In genomic region chr2:91517186-91517585, GRCm38 (mm10) we compare ENCODE assay signal across 10 mouse cellular contexts. TPM values are rescaled to one million over a fixed set of nuclear protein-coding genes. Genes with fewer than 3 reads are reported as not detected.
A peak's percentile ranks its signal among the peaks of the same experiment; 100 is the strongest.
DNase-seq lines count a peak whose midpoint lies in the region; ATAC-seq and TF ChIP-seq lines count a peak whose summit lies in the region.
"Had no signal": no experiment of that assay in that cellular context is flagged by ENCODE, and none has a peak within 500 bp of the region (broad histone marks: within the 10 kb centered on the region; RNA-seq: fewer than 3 reads in every experiment).

No protein-coding gene starts in this region.

- DNase-seq in forebrain, embryonic 14.5 days (ENCODE audit: low spot score): peak; percentile 18
- peak; percentile 55 for DNase-seq in heart, postnatal 0 days (ENCODE audit: low spot score)
- peak; percentile 12 for DNase-seq in mesoderm, embryonic 11.5 days (ENCODE audit: low read depth, low spot score)
- no peak for DNase-seq in thymus, postnatal 10 days (ENCODE audit: low spot score in 2 of 2)
- DNase-seq: adrenal gland, postnatal 25 days; thymus, postnatal 25 days had no signal

- no peaks in the 10 kb centered on the region for H3K4me1 ChIP-seq in forebrain, embryonic 14.5 days (ENCODE audit: control insufficient read depth, insufficient read depth, low read length)
- 0 out of 2 replicates have a peak, but pooled peaks cover 3% of the 10 kb centered on the region for H3K4me1 ChIP-seq in forebrain, embryonic 16.5 days (replicated peaks; ENCODE audit: control insufficient read depth, insufficient read depth, low read length)
- H3K4me1 ChIP-seq in megakaryocyte, embryonic 14.5 days: peaks cover 44% of the 10 kb centered on the region
- H3K4me1 ChIP-seq in heart, postnatal 0 days (ENCODE audit: control insufficient read depth, insufficient read depth): peaks cover 7% of the 10 kb centered on the region
- no peaks in the 10 kb centered on the region for H3K4me1 ChIP-seq in kidney, embryonic 14.5 days (ENCODE audit: control insufficient read depth, insufficient read depth, low read length)

- no peak overlapping the region for H3K4me3 ChIP-seq in forebrain, embryonic 14.5 days (ENCODE audit: low read depth, low read length)
- no peak overlapping the region for H3K4me3 ChIP-seq in forebrain, embryonic 16.5 days (replicated peaks; ENCODE audit: low read length)
- H3K4me3 ChIP-seq in megakaryocyte, embryonic 14.5 days (replicated peaks): peak overlapping the region; percentile 80
- no peak overlapping the region for H3K4me3 ChIP-seq in heart, postnatal 0 days (ENCODE audit: low read depth, low read length)
- no peak overlapping the region for H3K4me3 ChIP-seq in kidney, embryonic 14.5 days (ENCODE audit: low read length)

- WGBS in forebrain, embryonic 14.5 days: 2% methylated on average over 2 of the region's 2 CpGs
- WGBS in forebrain, embryonic 16.5 days: 5% methylated on average over 2 of the region's 2 CpGs
- 20% methylated on average over 2 of the region's 2 CpGs for WGBS in heart, postnatal 0 days
- WGBS in kidney, embryonic 14.5 days: 34% methylated on average over 2 of the region's 2 CpGs

- peaks cover 18% of the 10 kb centered on the region; the same call in 1 of the 2 replicates for H3K36me3 ChIP-seq in forebrain, embryonic 14.5 days (ENCODE audit: control insufficient read depth, insufficient read depth, low read length)
- H3K36me3 ChIP-seq in forebrain, embryonic 16.5 days (ENCODE audit: control insufficient read depth, insufficient read depth): no peaks in the 10 kb centered on the region
- no peaks in the 10 kb centered on the region for H3K36me3 ChIP-seq in megakaryocyte, embryonic 14.5 days (replicated peaks; ENCODE audit: low read length)
- peaks cover 9% of the 10 kb centered on the region for H3K36me3 ChIP-seq in heart, postnatal 0 days (replicated peaks; ENCODE audit: control insufficient read depth, insufficient read depth, low read length)
- H3K36me3 ChIP-seq in kidney, embryonic 14.5 days (ENCODE audit: control insufficient read depth, insufficient read depth, low read length): peaks cover 11% of the 10 kb centered on the region; the same call in 1 of the 2 replicates

- no peaks in the 10 kb centered on the region for H3K9me3 ChIP-seq in forebrain, embryonic 14.5 days (replicated peaks; ENCODE audit: control insufficient read depth, low read length)
- no peaks in the 10 kb centered on the region for H3K9me3 ChIP-seq in forebrain, embryonic 16.5 days (ENCODE audit: control insufficient read depth, low read length)
- H3K9me3 ChIP-seq in megakaryocyte, embryonic 14.5 days: no peaks in the 10 kb centered on the region
- no peaks in the 10 kb centered on the region for H3K9me3 ChIP-seq in heart, postnatal 0 days (replicated peaks; ENCODE audit: control insufficient read depth, low read length)
- no peaks in the 10 kb centered on the region for H3K9me3 ChIP-seq in kidney, embryonic 14.5 days (ENCODE audit: control insufficient read depth, low read length)

- H3K4me2 ChIP-seq in forebrain, embryonic 14.5 days (ENCODE audit: low read length): no peak overlapping the region
- no peak overlapping the region for H3K4me2 ChIP-seq in forebrain, embryonic 16.5 days (ENCODE audit: low read length)
- H3K4me2 ChIP-seq in heart, postnatal 0 days (ENCODE audit: low read depth, low read length): no peak overlapping the region
- no peak overlapping the region for H3K4me2 ChIP-seq in kidney, embryonic 14.5 days (replicated peaks; ENCODE audit: low read depth, low read length)

- no peak overlapping the region for H3K9ac ChIP-seq in forebrain, embryonic 14.5 days (ENCODE audit: low read length)
- H3K9ac ChIP-seq in forebrain, embryonic 16.5 days (replicated peaks; ENCODE audit: low read depth, low read length): no peak overlapping the region
- H3K9ac ChIP-seq in heart, postnatal 0 days (replicated peaks; ENCODE audit: low read depth, low read length): no peak overlapping the region
- no peak overlapping the region for H3K9ac ChIP-seq in kidney, embryonic 14.5 days (ENCODE audit: low read depth, low read length)

- TF ChIP-seq CTCF in heart, postnatal 0 days (IDR thresholded peaks at IDR 0.05; ENCODE audit: low read depth): no peak

- no peaks in the 10 kb centered on the region for H3K27me3 ChIP-seq in forebrain, embryonic 14.5 days (replicated peaks; ENCODE audit: control insufficient read depth, insufficient read depth, low read length)
- H3K27me3 ChIP-seq in forebrain, embryonic 16.5 days (replicated peaks; ENCODE audit: control insufficient read depth, insufficient read depth, low read length): no peaks in the 10 kb centered on the region
- no peaks in the 10 kb centered on the region for H3K27me3 ChIP-seq in megakaryocyte, embryonic 14.5 days (replicated peaks)
- H3K27me3 ChIP-seq in heart, postnatal 0 days (ENCODE audit: control insufficient read depth, insufficient read depth, low read length): no peaks in the 10 kb centered on the region
- no peaks in the 10 kb centered on the region for H3K27me3 ChIP-seq in kidney, embryonic 14.5 days (ENCODE audit: control insufficient read depth, insufficient read depth, low read length)

- no peak for TF ChIP-seq EP300 in heart, postnatal 0 days (IDR thresholded peaks at IDR 0.05; ENCODE audit: low read depth)

- no peak for ATAC-seq in forebrain, embryonic 14.5 days
- ATAC-seq in forebrain, embryonic 16.5 days: no peak
- no peak for ATAC-seq in megakaryocyte, adult 5-6 weeks (ENCODE audit: poor library complexity, severe bottlenecking)
- peak; percentile 76 for ATAC-seq in heart, postnatal 0 days (ENCODE audit: insufficient read depth, low read depth)
- no peak for ATAC-seq in kidney, embryonic 14.5 days (ENCODE audit: low FRiP score, low TSS enrichment)

- no peak overlapping the region for H3K27ac ChIP-seq in forebrain, embryonic 14.5 days (ENCODE audit: low read depth, low read length)
- H3K27ac ChIP-seq in forebrain, embryonic 16.5 days (ENCODE audit: low read length): no peak overlapping the region
- peak overlapping the region; percentile 60 for H3K27ac ChIP-seq in heart, postnatal 0 days (ENCODE audit: low read depth)
- no peak overlapping the region for H3K27ac ChIP-seq in kidney, embryonic 14.5 days (ENCODE audit: low read depth, low read length)

RNA-seq across cellular contexts. Expression of gene Ckap5, which starts 9.4 kb away (rescaled TPM):
- 106 and 133 TPM in 2 replicates for polyA plus RNA-seq in forebrain, embryonic 14.5 days (2014; fragmentation: Nextera tagmentation; extraction: Ambion mirVana)
- 133 and 141 TPM in 2 replicates for polyA plus RNA-seq in forebrain, embryonic 16.5 days (2015; fragmentation: Nextera tagmentation; extraction: Ambion mirVana)
- 0.92 and 3.6 TPM in 2 replicates for polyA plus RNA-seq in megakaryocyte, embryonic 14.5 days (2012; ENCODE audit: insufficient read depth, low replicate concordance)
- 80.5 and 83.5 TPM in 2 replicates for total RNA-seq in megakaryocyte, adult 5-6 weeks (2015)
- total RNA-seq in megakaryocyte, adult 5-6 weeks (2017): 94.2 and 101 TPM in 2 replicates
- 39.7 and 58.5 TPM in 2 replicates for total RNA-seq in heart, postnatal 0 days (2014; rRNA removed; ENCODE audit: low replicate concordance)
- 36.8 and 41.2 TPM in 2 replicates for polyA plus RNA-seq in heart, postnatal 0 days (2015; fragmentation: Nextera tagmentation; extraction: Ambion mirVana)
- polyA plus RNA-seq in kidney, embryonic 14.5 days (2014; fragmentation: Nextera tagmentation; extraction: Ambion mirVana): 55.3 and 116 TPM in 2 replicates

RNA-seq across cellular contexts. Expression of gene Lrp4, which starts 59.9 kb away (rescaled TPM):
- 4.7 and 5.1 TPM in 2 replicates for polyA plus RNA-seq in forebrain, embryonic 14.5 days (2014; fragmentation: Nextera tagmentation; extraction: Ambion mirVana)
- 4.5 and 5.9 TPM in 2 replicates for polyA plus RNA-seq in forebrain, embryonic 16.5 days (2015; fragmentation: Nextera tagmentation; extraction: Ambion mirVana)
- 0.16 TPM in 1 of 2 replicates, not detected in the other for polyA plus RNA-seq in megakaryocyte, embryonic 14.5 days (2012; ENCODE audit: insufficient read depth, low replicate concordance)
- total RNA-seq in megakaryocyte, adult 5-6 weeks (2015): 1.0 and 1.1 TPM in 2 replicates
- 1.9 and 2.7 TPM in 2 replicates for total RNA-seq in megakaryocyte, adult 5-6 weeks (2017)
- 12.2 and 22.3 TPM in 2 replicates for total RNA-seq in heart, postnatal 0 days (2014; rRNA removed; ENCODE audit: low replicate concordance)
- polyA plus RNA-seq in heart, postnatal 0 days (2015; fragmentation: Nextera tagmentation; extraction: Ambion mirVana): 2.7 and 2.8 TPM in 2 replicates
- 6.5 and 8.0 TPM in 2 replicates for polyA plus RNA-seq in kidney, embryonic 14.5 days (2014; fragmentation: Nextera tagmentation; extraction: Ambion mirVana)

Comparison
In these comparisons a context has a peak if more than half of its experiments do, and no peak if none do; other contexts are left out.
1. DNase-seq: peak in forebrain, embryonic 14.5 days (single experiment), heart, postnatal 0 days (single experiment) and mesoderm, embryonic 11.5 days (single experiment); none in thymus, postnatal 10 days (0 of 2).